Mouse (Mus musculus): ENCODE results near the gene Adcy1.

GRCm38 (mm10) chr11:7047176-7047575 is 16.1 kb upstream of the Adcy1 start:
- no peak for TF ChIP-seq CTCF (IDR thresholded peaks at IDR 0.05; ENCODE audit: low read depth, low read length)
- TF ChIP-seq POLR2A (IDR thresholded peaks at IDR 0.05; ENCODE audit: borderline replicate concordance, low read depth, low read length), result no peak

Data from bone marrow macrophage, adult 2 months (primary cell).